ENCODE assay signal across 8 mouse cellular contexts in the genomic region with DNA sequence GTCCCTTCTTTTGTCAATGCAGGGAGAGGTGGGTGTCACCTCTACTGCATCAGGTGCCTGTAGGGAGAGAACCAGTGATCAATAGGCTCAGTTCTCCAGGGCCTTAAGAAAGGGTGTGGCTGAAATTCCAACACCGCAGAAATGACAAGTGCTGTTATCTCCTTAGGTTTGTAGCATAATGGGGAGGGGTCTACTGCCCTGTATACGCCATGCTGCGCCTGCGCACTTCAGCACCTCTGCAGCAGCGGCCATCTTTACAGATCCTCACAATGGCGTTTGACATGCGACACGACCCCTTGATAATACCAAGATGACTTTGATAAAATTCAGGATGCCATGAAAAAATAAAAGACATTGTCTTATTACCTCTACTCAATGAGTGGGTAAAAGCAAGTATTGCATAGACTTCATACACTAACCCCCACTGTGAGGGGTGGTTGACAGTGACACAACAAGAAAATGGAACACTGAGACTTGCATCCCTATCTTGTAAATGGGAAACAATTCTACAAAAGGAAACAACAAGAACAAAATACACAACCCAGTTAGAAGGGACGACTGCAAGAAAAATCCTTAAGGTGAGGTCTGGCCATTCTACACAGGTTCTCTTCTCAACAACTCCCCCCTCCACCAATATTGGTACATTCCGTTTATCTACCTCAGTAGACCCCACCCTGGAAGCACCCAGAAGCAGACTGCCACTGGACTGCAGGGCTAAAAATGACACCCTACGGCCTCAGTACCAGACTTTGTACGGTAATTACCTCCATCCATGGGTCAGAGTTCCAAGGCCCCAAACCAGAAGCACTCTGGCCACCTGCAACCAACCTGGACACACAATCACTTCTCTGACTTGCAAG. TPM values are rescaled to one million over a fixed set of nuclear protein-coding genes. Genes with fewer than 3 reads are reported as not detected.
DNase-seq lines count a peak whose midpoint lies in the region; ATAC-seq lines count a peak whose summit lies in the region.

No protein-coding gene starts in this region.

- H3K4me2 ChIP-seq in forebrain, embryonic 14.5 days (ENCODE audit: low read length), result peak overlapping the region; percentile 47
- H3K4me2 ChIP-seq in kidney, embryonic 14.5 days (replicated peaks; ENCODE audit: low read depth, low read length), result peak overlapping the region; percentile 51

- peaks cover 15% of the 10 kb centered on the region for H3K9me3 ChIP-seq in forebrain, embryonic 14.5 days (replicated peaks; ENCODE audit: control insufficient read depth, low read length)
- peaks cover 18% of the 10 kb centered on the region for H3K9me3 ChIP-seq in kidney, embryonic 14.5 days (ENCODE audit: control insufficient read depth, low read length)

- ATAC-seq in forebrain, embryonic 14.5 days, result peak; percentile 73
- 0 out of 2 replicates have a peak, but pooled peaks have one; percentile 8 for ATAC-seq in kidney, embryonic 14.5 days (ENCODE audit: low FRiP score, low TSS enrichment)

- H3K36me3 ChIP-seq in forebrain, embryonic 14.5 days (ENCODE audit: control insufficient read depth, insufficient read depth, low read length), result no peaks in the 10 kb centered on the region
- H3K36me3 ChIP-seq in kidney, embryonic 14.5 days (ENCODE audit: control insufficient read depth, insufficient read depth, low read length), result no peaks in the 10 kb centered on the region

- H3K4me1 ChIP-seq in forebrain, embryonic 14.5 days (ENCODE audit: control insufficient read depth, insufficient read depth, low read length), result no peaks in the 10 kb centered on the region
- no peaks in the 10 kb centered on the region for H3K4me1 ChIP-seq in kidney, embryonic 14.5 days (ENCODE audit: control insufficient read depth, insufficient read depth, low read length)

- 49% methylated on average over 12 of the region's 12 CpGs for WGBS in forebrain, embryonic 14.5 days
- WGBS in kidney, embryonic 14.5 days, result 61% methylated on average over 12 of the region's 12 CpGs

- peak overlapping the region; percentile 84 for H3K27ac ChIP-seq in forebrain, embryonic 14.5 days (ENCODE audit: low read depth, low read length)
- no peak overlapping the region for H3K27ac ChIP-seq in kidney, embryonic 14.5 days (ENCODE audit: low read depth, low read length)

- no peaks in the 10 kb centered on the region for H3K27me3 ChIP-seq in forebrain, embryonic 14.5 days (replicated peaks; ENCODE audit: control insufficient read depth, insufficient read depth, low read length)
- H3K27me3 ChIP-seq in kidney, embryonic 14.5 days (ENCODE audit: control insufficient read depth, insufficient read depth, low read length), result no peaks in the 10 kb centered on the region

- DNase-seq in ES-CJ7 (ENCODE audit: low read depth, low spot score), result peak; percentile 93
- peak; percentile 19 for DNase-seq in c-Kit-positive CD71-positive TER-119-negative erythroid progenitor cells, embryonic 14.5 days (ENCODE audit: low read depth)
- DNase-seq in forebrain, embryonic 14.5 days (ENCODE audit: low spot score), result peak; percentile 85
- DNase-seq in liver, result peak; percentile 10
- peak; percentile 33 to 50 for DNase-seq in right cerebral cortex, adult 2 months (ENCODE audit: low spot score in 2 of 2)
- DNase-seq in T-cell, adult 2 months (ENCODE audit: low spot score), result no peak
- DNase-seq in lung, postnatal 36 days, result no peak

- peak overlapping the region; percentile 54 for H3K4me3 ChIP-seq in forebrain, embryonic 14.5 days (ENCODE audit: low read depth, low read length)
- peak overlapping the region; percentile 43 for H3K4me3 ChIP-seq in kidney, embryonic 14.5 days (ENCODE audit: low read length)

- peak overlapping the region; percentile 71 for H3K9ac ChIP-seq in forebrain, embryonic 14.5 days (ENCODE audit: low read length)
- H3K9ac ChIP-seq in kidney, embryonic 14.5 days (ENCODE audit: low read depth, low read length), result no peak overlapping the region

RNA-seq across cellular contexts. Expression of gene Snurf, which starts 1.6 kb away (rescaled TPM):
- 348 and 424 TPM in 2 replicates for polyA plus RNA-seq in forebrain, embryonic 14.5 days (2014; fragmentation: Nextera tagmentation; extraction: Ambion mirVana)
- 21.6 and 25.3 TPM in 2 replicates for polyA plus RNA-seq in kidney, embryonic 14.5 days (2014; fragmentation: Nextera tagmentation; extraction: Ambion mirVana)

RNA-seq across cellular contexts. Expression of gene Gm38393, which starts 1.6 kb away (rescaled TPM):
- polyA plus RNA-seq in forebrain, embryonic 14.5 days (2014; fragmentation: Nextera tagmentation; extraction: Ambion mirVana), result 1.9 and 3.4 TPM in 2 replicates
- 0.89 and 1.1 TPM in 2 replicates for polyA plus RNA-seq in kidney, embryonic 14.5 days (2014; fragmentation: Nextera tagmentation; extraction: Ambion mirVana)

Comparison
In these comparisons a context has a peak if more than half of its experiments do, and no peak if none do; other contexts are left out.
1. DNase-seq: peak in ES-CJ7 (single experiment), c-Kit-positive CD71-positive TER-119-negative erythroid progenitor cells, embryonic 14.5 days (single experiment), forebrain, embryonic 14.5 days (single experiment), liver (single experiment) and right cerebral cortex, adult 2 months (2 of 2); none in T-cell, adult 2 months (single experiment) and lung, postnatal 36 days (single experiment).
2. RNA of gene Snurf, which starts 1.6 kb away (polyA plus RNA-seq): 348 to 424 TPM in forebrain, embryonic 14.5 days; 21.6 to 25.3 TPM in kidney, embryonic 14.5 days; every median in the first group is over 10 times any median in the second.